Mouse (Mus musculus): Measurements from ENCODE around the gene Usp5. TPM values are rescaled to one million over a fixed set of nuclear protein-coding genes. Genes with fewer than 3 reads are reported as not detected.

The Usp5 gene
- polyA plus RNA-seq (2012; rRNA removed), result 155 and 159 TPM in 2 replicates

DNA sequence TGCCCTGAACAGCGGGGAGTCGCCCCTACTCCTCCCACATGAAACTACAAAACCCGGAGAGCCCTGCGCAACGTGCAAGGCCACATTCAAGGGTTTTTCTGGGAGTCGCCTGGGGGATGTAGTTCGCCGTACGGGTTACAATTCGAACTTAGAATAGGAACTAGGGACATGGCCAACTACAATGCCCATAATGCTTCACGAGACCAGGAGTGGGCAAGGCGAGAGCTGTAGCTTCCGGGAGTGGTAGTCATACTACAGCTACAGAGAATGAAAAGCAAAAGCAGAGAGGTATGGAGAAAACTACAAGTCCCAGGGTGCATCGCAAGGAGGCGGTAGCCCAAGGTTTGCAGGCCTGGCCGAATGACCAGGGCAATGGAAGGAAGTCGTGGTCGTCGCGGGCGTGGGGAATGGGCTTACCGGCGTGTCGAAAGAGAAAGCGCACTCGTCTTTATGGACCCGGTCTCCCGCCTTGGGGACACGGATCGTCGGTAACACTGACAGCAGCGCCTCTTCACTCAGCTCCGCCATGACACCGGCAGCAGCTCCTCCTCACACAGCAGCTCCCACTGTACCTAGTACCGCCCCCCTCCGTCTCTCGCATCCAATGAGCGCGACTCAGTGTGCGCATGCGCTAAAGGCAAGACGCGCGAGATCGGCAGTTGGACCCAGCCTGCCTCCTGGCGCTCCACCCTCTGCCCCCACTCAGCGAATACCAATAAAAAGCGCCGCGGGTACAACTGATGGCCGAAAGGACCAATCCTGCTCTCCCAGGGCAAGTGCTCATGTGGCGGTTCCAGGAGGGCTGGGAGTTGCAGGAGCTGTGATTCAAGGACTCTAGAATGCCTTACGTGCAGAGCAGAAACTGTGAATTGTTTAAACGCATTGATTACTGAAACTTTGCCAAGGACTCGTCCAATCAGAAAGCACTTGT, at the start of gene Usp5, which contains the start of gene Cdca3:
Usp5 (minus strand) TSS at position 617 of the 931 bp plus-strand sequence.
Cdca3 (plus strand) TSS at position 680 of the 931 bp plus-strand sequence.
- under 1% methylated on average over 55 of the region's 55 CpGs for WGBS
- H3K4me3 ChIP-seq (replicated peaks; ENCODE audit: insufficient read depth, low read depth, low read length), result peak within 1 kb of the TSS; percentile 85
- peak; percentile 99 to 100 for DNase-seq
- peak within 1 kb of the TSS; percentile 79 for H3K27ac ChIP-seq (ENCODE audit: insufficient read depth, low read length)
- no peaks in the 10 kb centered on the region for H3K4me1 ChIP-seq (ENCODE audit: control insufficient read depth, insufficient read depth, low read length)
- TF ChIP-seq CTCF (IDR thresholded peaks at IDR 0.05; ENCODE audit: borderline replicate concordance, insufficient read depth, low read depth, low read length) (no peak), POLR2A (IDR thresholded peaks at IDR 0.05; ENCODE audit: borderline replicate concordance, insufficient read depth, low read length) (peak; percentile 86)
- no peaks in the 10 kb centered on the region for H3K27me3 ChIP-seq (ENCODE audit: control insufficient read depth, insufficient read depth, low read length)

DNA sequence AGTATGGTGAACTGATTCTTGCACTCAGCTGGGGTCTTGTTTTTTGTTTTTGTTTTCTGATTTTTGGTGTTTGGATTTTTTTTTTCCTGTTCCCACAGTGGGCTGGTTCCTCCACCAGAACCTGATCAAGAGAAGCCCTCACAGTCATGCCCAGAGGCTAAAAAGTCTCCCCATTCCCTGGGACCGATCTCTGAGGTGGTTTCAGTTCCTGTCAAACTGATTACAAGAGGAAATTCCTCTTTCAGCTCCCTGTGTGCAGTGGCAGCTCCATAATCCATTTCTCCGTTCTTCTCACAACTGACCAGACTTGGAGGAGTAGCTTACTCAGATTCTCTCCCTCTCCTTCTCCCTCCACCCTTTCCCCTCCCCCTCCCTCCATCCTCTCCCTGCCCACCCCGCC, 45.1 kb upstream of the Usp5 start:
- no peak for TF ChIP-seq POLR2A (IDR thresholded peaks at IDR 0.05; ENCODE audit: borderline replicate concordance, insufficient read depth, low read length)
- Histone ChIP-seq H3K4me1 (ENCODE audit: control insufficient read depth, insufficient read depth, low read length) (no peaks in the 10 kb centered on the region), H3K27ac (ENCODE audit: insufficient read depth, low read length) (no peak overlapping the region), H3K4me3 (replicated peaks; ENCODE audit: insufficient read depth, low read depth, low read length) (no peak overlapping the region), H3K27me3 (ENCODE audit: control insufficient read depth, insufficient read depth, low read length) (no peaks in the 10 kb centered on the region)
- 62% methylated on average over 2 of the region's 3 CpGs for WGBS
- no peak for DNase-seq

DNA sequence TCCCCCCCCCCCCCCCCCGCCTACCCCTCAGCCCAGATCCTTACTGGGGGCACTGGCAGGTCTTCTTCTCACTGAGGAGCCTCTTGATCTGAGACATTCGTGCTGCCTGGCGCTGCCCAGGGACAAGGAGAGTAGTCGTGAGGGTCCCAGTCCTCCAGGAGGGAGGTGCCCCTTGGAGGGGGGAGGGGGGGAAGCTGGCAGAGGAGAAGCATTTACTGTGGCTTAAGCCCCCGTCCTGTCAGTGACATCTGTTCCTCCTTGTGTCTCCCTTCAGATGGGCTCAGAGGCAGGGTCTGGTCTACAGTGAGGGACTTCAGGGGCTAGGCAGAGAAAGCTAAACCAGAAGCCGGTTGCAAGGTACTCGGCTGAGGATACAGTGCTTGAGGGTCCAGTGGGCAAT, 37.3 kb upstream of the Usp5 start:
- Histone ChIP-seq H3K27ac (ENCODE audit: insufficient read depth, low read length) (no peak overlapping the region), H3K4me3 (replicated peaks; ENCODE audit: insufficient read depth, low read depth, low read length) (no peak overlapping the region), H3K4me1 (ENCODE audit: control insufficient read depth, insufficient read depth, low read length) (peaks cover 7% of the 10 kb centered on the region), H3K27me3 (ENCODE audit: control insufficient read depth, insufficient read depth, low read length) (no peaks in the 10 kb centered on the region)
- WGBS, result 50% methylated on average over 7 of the region's 7 CpGs
- TF ChIP-seq POLR2A (IDR thresholded peaks at IDR 0.05; ENCODE audit: borderline replicate concordance, insufficient read depth, low read length) (no peak), CTCF (IDR thresholded peaks at IDR 0.05; ENCODE audit: borderline replicate concordance, insufficient read depth, low read depth, low read length) (no peak)
- DNase-seq, result no peak

DNA sequence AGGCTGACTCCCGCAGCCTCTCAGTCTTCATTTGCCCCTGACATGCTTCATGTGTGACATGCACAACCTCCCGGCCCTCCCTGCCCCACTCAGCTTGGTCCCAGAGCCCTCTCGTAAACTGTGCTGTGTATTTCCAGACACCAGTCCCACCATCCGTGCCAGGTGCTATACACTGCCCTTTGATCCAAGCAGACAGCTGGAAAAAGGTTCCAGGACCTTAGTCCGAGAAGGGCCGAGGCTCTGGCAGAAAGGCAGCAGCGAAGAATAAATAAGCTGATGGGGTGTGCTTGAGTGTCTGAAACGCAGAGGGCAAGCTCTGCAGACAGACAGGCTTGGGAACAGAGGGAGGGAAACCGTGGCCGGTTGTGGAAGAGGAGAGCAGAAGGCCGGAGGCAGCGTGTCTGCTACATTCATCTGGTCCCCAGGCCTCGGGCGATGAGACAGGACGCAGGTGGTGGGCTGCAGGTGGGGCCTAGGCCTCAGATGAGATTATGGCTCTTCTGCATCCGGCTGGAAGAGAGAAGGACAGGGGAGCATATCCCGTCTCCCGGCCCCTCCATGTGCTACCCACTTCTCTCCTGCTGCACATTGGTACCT, 36.6 kb upstream of the Usp5 start:
- no peak for TF ChIP-seq CTCF (IDR thresholded peaks at IDR 0.05; ENCODE audit: borderline replicate concordance, insufficient read depth, low read depth, low read length)
- no peak for TF ChIP-seq POLR2A (IDR thresholded peaks at IDR 0.05; ENCODE audit: borderline replicate concordance, insufficient read depth, low read length)
- Histone ChIP-seq H3K27ac (ENCODE audit: insufficient read depth, low read length) (no peak overlapping the region), H3K27me3 (ENCODE audit: control insufficient read depth, insufficient read depth, low read length) (no peaks in the 10 kb centered on the region), H3K4me1 (ENCODE audit: control insufficient read depth, insufficient read depth, low read length) (peaks cover 13% of the 10 kb centered on the region), H3K4me3 (replicated peaks; ENCODE audit: insufficient read depth, low read depth, low read length) (no peak overlapping the region)
- 50% methylated on average over 18 of the region's 18 CpGs for WGBS
- no peak for DNase-seq

DNA sequence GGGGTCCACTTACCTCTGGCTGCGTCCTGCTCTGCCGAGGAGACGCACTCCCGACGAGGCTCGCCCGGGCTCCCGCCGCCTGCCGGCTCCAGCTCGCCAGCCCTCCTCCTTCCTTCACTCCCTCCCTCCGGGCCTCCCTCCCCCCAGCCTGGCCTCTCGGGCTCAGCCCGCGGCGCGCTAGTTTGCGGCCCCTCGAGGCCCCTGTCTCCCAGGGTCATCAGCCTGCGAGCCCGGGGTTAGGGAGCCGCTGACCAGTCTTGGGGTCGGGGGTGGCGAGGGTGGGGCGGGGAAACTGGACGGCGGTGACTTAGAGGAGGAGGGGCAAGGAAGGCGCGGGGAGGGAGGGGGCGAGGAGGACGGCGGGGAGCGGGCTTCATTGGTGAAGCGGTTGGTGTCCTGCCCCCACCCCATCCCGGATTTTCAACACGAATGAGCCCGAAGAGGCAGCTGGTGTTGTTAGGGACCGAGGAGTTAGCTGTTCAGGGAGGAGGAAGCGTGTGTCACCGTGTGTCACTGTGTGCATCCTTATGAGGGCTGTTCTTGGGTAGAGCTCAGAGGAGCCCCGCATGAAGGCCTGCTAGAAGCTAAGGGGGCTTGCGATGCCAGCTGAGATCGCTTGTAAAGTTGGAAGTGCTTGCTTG, 34.5 kb upstream of the Usp5 start, which contains the start of gene Gpr162:
Gpr162 (minus strand) TSS at position 326 of the 641 bp plus-strand sequence.
- 1% methylated on average over 43 of the region's 43 CpGs for WGBS
- peaks cover 26% of the 10 kb centered on the region for H3K4me1 ChIP-seq (ENCODE audit: control insufficient read depth, insufficient read depth, low read length)
- TF ChIP-seq POLR2A (IDR thresholded peaks at IDR 0.05; ENCODE audit: borderline replicate concordance, insufficient read depth, low read length) (peak; percentile 57; the same call in 1 of the 2 replicates), CTCF (IDR thresholded peaks at IDR 0.05; ENCODE audit: borderline replicate concordance, insufficient read depth, low read depth, low read length) (peak; percentile 10; the same call in 1 of the 2 replicates)

DNA sequence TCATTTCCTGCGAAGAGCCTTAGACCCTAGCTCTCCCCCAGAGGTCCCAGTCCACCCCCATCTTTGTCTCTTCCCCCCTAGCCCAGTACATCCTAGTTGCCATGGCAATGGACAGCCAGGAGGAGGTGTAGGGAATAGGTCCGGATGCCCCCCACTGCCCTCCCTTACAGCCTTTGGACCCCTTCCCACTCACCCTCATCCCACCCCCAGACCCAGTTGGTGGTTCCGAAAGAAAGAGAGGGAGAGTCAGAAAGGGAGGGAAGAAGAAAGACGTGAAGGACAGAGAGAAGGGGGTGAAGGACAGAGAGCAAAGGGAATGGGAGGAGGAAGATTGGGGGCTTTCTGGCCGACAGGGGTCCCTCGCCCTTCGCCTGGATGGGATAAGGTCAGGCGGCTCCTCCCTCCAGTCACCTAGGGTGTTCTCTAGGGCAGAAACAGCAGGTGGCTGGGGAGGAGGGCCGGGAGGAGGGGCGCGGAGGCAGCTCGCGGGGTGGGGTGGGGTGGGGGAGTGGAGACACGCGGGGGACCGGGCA, 33.9 kb upstream of the Usp5 start:
- H3K4me1 ChIP-seq (ENCODE audit: control insufficient read depth, insufficient read depth, low read length), result peaks cover 26% of the 10 kb centered on the region
- TF ChIP-seq POLR2A (IDR thresholded peaks at IDR 0.05; ENCODE audit: borderline replicate concordance, insufficient read depth, low read length) (0 out of 2 replicates have a peak, but pooled peaks have one; percentile 6), CTCF (IDR thresholded peaks at IDR 0.05; ENCODE audit: borderline replicate concordance, insufficient read depth, low read depth, low read length) (no peak)
- DNase-seq, result peak; percentile 52 to 63
- 0% methylated on average over 10 of the region's 16 CpGs for WGBS
- peak overlapping the region; percentile 100 for H3K4me3 ChIP-seq (replicated peaks; ENCODE audit: insufficient read depth, low read depth, low read length)
- H3K27ac ChIP-seq (ENCODE audit: insufficient read depth, low read length), result peak overlapping the region; percentile 98
- no peaks in the 10 kb centered on the region for H3K27me3 ChIP-seq (ENCODE audit: control insufficient read depth, insufficient read depth, low read length)

More for the DNA sequence above, 34.5 kb upstream of the Usp5 start, which contains the start of gene Gpr162:
- Histone ChIP-seq H3K27ac (ENCODE audit: insufficient read depth, low read length) (peak within 1 kb of the TSS; percentile 98), H3K4me3 (replicated peaks; ENCODE audit: insufficient read depth, low read depth, low read length) (peak within 1 kb of the TSS; percentile 100), H3K27me3 (ENCODE audit: control insufficient read depth, insufficient read depth, low read length) (no peaks in the 10 kb centered on the region)
- peak; percentile 81 to 82 for DNase-seq

All from cerebellum, adult 2 months (tissue).